Mouse (Mus musculus): ENCODE data around the gene C9. TPM values are rescaled to one million over a fixed set of nuclear protein-coding genes. Genes with fewer than 3 reads are reported as not detected.

C9 gene
- not detected in 2 replicates for polyA plus RNA-seq (2012; ENCODE audit: low replicate concordance)

DNA sequence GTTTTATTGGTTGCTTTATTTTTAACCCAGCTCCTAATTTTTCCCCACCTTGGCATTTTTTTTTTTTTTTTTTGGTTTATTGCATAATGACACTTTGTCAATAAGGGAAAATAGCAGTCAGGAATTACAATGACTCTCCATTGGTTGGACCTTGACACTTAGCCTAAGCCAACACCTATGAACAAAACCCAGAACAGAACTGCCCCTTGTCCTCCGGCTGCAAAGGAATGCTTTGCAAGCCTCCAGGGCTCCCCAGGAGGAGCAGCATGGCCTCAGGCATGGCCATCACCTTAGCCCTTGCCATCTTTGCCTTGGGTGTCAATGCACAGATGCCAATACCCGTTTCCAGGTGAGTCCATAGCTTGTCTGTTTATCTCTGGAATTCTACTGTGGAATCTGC, at the start of gene C9:
TSS of gene C9 (plus strand) at position 193 of the 400 bp plus-strand sequence.

GRCm38 (mm10) chr15:6522653-6523167, 77.6 kb downstream of the C9 start, which contains the start of gene Fyb:
Gene Fyb, plus strand, starts transcription at chr15:6522853.

Other genes starting within 250 kb of the C9 start
- gene Dab2, start 145.5 kb upstream of the C9 start, polyA plus RNA-seq (2012; ENCODE audit: low replicate concordance): 0.83 TPM in 1 of 2 replicates, not detected in the other
- gene Fyb, start 77.5 kb downstream of the C9 start, polyA plus RNA-seq (2012; ENCODE audit: low replicate concordance): 1,744 and 1,768 TPM in 2 replicates